Mouse (Mus musculus): Measurements from ENCODE around the gene Zfp60. TPM values are rescaled to one million over a fixed set of nuclear protein-coding genes. Genes with fewer than 3 reads are reported as not detected.
"Not testable (repeated sequence)": the region's sequence is repeated elsewhere in the genome, so short reads cannot be mapped to it uniquely, and the experiment has no call there.

Gene Zfp60
- total RNA-seq, 2 experiments from 2014 or later: 35.7 to 38.8 TPM

- no peak for DNase-seq (ENCODE audit: extremely low spot score in 1 of 2, low spot score in 2 of 2)
- intact Hi-C loops (cut with DNase I): no loop called here
Measured at GRCm38 (mm10) chr7:27757048-27757375, 25.8 kb downstream of the Zfp60 start.

GRCm38 (mm10) chr7:27765176-27765886, 34.1 kb downstream of the Zfp60 start:
- intact Hi-C loops (cut with DNase I): no loop called here
- no peak for DNase-seq (ENCODE audit: extremely low spot score in 1 of 2, low spot score in 2 of 2)

- intact Hi-C loops (cut with DNase I): no loop called here
- no peak for DNase-seq (ENCODE audit: extremely low spot score in 1 of 2, low spot score in 2 of 2)
Measured at GRCm38 (mm10) chr7:27789306-27789705, 58.1 kb downstream of the Zfp60 start.

GRCm38 (mm10) chr7:27793865-27794264, 62.7 kb downstream of the Zfp60 start:
- DNase-seq (ENCODE audit: extremely low spot score in 1 of 2, low spot score in 2 of 2); intact Hi-C loops (cut with DNase I): not testable (repeated sequence)

- no peak for DNase-seq (ENCODE audit: extremely low spot score in 1 of 2, low spot score in 2 of 2)
- intact Hi-C loops (cut with DNase I): no loop called here
Measured at GRCm38 (mm10) chr7:27794566-27794965, 63.4 kb downstream of the Zfp60 start.

GRCm38 (mm10) chr7:27797906-27798811, 67.0 kb downstream of the Zfp60 start:
- DNase-seq (ENCODE audit: extremely low spot score in 1 of 2, low spot score in 2 of 2): no peak
- intact Hi-C loops (cut with DNase I): no loop called here

GRCm38 (mm10) chr7:27801137-27801536, 69.9 kb downstream of the Zfp60 start:
- intact Hi-C loops (cut with DNase I): loop anchor here (10.0 kb wide), 1 partner anchor 56 kb away; no protein-coding TSS in a partner anchor
- no peak for DNase-seq (ENCODE audit: extremely low spot score in 1 of 2, low spot score in 2 of 2)

GRCm38 (mm10) chr7:27802986-27803385, 71.8 kb downstream of the Zfp60 start:
- intact Hi-C loops (cut with DNase I): loop anchor here (10.0 kb wide), 1 partner anchor 58 kb away; no protein-coding TSS in a partner anchor
- no peak for DNase-seq (ENCODE audit: extremely low spot score in 1 of 2, low spot score in 2 of 2)

Other genes starting within 250 kb of the Zfp60 start
- 1 to 10 TPM; 6.0 to 7.0 TPM for gene Sertad1, start 244.5 kb upstream of the Zfp60 start, total RNA-seq (2021)
- 1 to 10 TPM; 1.4 TPM for gene Prx, start 232.1 kb upstream of the Zfp60 start, total RNA-seq (2021)
- under 1 TPM; 0.26 to 0.34 TPM for gene Hipk4, start 208.1 kb upstream of the Zfp60 start, total RNA-seq (2021)
- gene Pld3, start 178.2 kb upstream of the Zfp60 start, total RNA-seq (2021): 100 to 1,000 TPM; 520 to 550 TPM
- 10 to 100 TPM; 23.1 to 26.2 TPM for gene 2310022A10Rik, start 178.2 kb upstream of the Zfp60 start, total RNA-seq (2021)
- gene Akt2, start 139.8 kb upstream of the Zfp60 start, total RNA-seq (2021): 100 to 1,000 TPM in 1 of 2 experiments, 10 to 100 TPM in 1; 92.2 to 103 TPM
- gene Ttc9b, start 77.5 kb upstream of the Zfp60 start, total RNA-seq (2021): 100 to 1,000 TPM; 139 to 145 TPM
- gene Map3k10, start 56.8 kb upstream of the Zfp60 start, total RNA-seq (2021): 100 to 1,000 TPM; 220 to 227 TPM
- gene Zfp607b, start 42.0 kb upstream of the Zfp60 start, total RNA-seq (2021): 1 to 10 TPM; 8.3 to 9.8 TPM
- gene Zfp626, start 75.8 kb downstream of the Zfp60 start, total RNA-seq (2021): 1 to 10 TPM; 6.4 to 8.3 TPM
- gene Zfp59, start 107.2 kb downstream of the Zfp60 start, total RNA-seq (2021): 1 to 10 TPM; 4.0 to 4.6 TPM
- 1 to 10 TPM; 2.5 to 3.1 TPM for gene Zfp607a, start 126.1 kb downstream of the Zfp60 start, total RNA-seq (2021)
- gene Zfp974, start 198.1 kb downstream of the Zfp60 start, total RNA-seq (2021): 10 to 100 TPM; 15.6 to 15.9 TPM
- 10 to 100 TPM; 22.1 to 23.8 TPM for gene Zfp780b, start 247.8 kb downstream of the Zfp60 start, total RNA-seq (2021)

All from left cerebral cortex, postnatal 10 days (tissue).